Mouse (Mus musculus) ZHBTc4 (cell line): ENCODE measurements around the gene Sppl2b.

ENCODE experiments used
- DNase-seq: peaks from one replicate; pipeline ENCODE4 v3.0.0-alpha.2; 2011; ENCODE audit warnings: low read depth, low spot score

The Sppl2b gene

GRCm38 (mm10) chr10:80917336-80917778, 62.3 kb downstream of the Sppl2b start:
- peak; percentile 81 for DNase-seq

- DNase-seq: peak; percentile 77
These were observed 62.8 kb downstream of the Sppl2b start, which contains the start of gene Lmnb2 for GRCm38 (mm10) chr10:80917779-80918434. TSS of gene Lmnb2 (minus strand) at chr10:80918245.
